Comparison of ENCODE assay signal across 19 mouse cellular contexts in the genomic region with DNA sequence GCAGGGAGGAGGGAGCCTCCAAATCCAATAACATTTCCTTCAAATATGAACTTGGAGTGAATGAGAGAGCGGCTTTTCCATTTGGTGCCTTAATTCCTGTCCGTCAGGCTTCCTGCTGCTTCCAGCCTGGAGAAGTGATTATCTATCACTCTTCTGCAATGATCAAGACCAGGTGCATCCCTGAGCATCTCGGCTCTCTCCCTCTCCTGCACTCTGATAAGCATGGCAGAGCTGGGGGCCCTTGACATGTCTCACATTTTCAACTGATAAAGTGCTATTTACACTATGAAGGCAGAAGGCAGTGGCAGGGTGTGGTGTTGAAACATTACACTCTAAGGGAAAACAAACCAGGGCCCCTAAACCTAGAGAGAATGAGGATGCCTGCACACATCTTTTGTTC.
DNase-seq lines count a peak whose midpoint lies in the region; ATAC-seq and TF ChIP-seq lines count a peak whose summit lies in the region.
"Had no signal": no experiment of that assay in that cellular context is flagged by ENCODE, and none has a peak within 500 bp of the region (broad histone marks: within the 10 kb centered on the region; RNA-seq: fewer than 3 reads in every experiment).

No protein-coding gene starts in this region.

- no peak overlapping the region for H3K4me3 ChIP-seq in forebrain, embryonic 12.5 days (replicated peaks)
- no peak overlapping the region for H3K4me3 ChIP-seq in forebrain, embryonic 15.5 days
- H3K4me3 ChIP-seq in hindbrain, embryonic 13.5 days = no peak overlapping the region
- no peak overlapping the region for H3K4me3 ChIP-seq in hindbrain, postnatal 0 days (ENCODE audit: low read length)
- no peak overlapping the region for H3K4me3 ChIP-seq in neural tube, embryonic 14.5 days (ENCODE audit: low read depth, low read length)
- H3K4me3 ChIP-seq: gastrocnemius, adult 2 months; intestine, embryonic 15.5 days; limb, embryonic 15.5 days had no signal

- no peak for TF ChIP-seq CTCF in hindbrain, postnatal 0 days (IDR thresholded peaks at IDR 0.05; ENCODE audit: low read depth)

- no peak overlapping the region for H3K4me2 ChIP-seq in forebrain, embryonic 12.5 days
- H3K4me2 ChIP-seq in forebrain, embryonic 15.5 days (replicated peaks) = no peak overlapping the region
- no peak overlapping the region for H3K4me2 ChIP-seq in hindbrain, embryonic 13.5 days
- no peak overlapping the region for H3K4me2 ChIP-seq in hindbrain, postnatal 0 days (ENCODE audit: low read depth, low read length)
- H3K4me2 ChIP-seq in neural tube, embryonic 14.5 days (ENCODE audit: low read depth, low read length) = no peak overlapping the region
- H3K4me2 ChIP-seq: intestine, embryonic 15.5 days; limb, embryonic 15.5 days; lung, embryonic 14.5 days had no signal

- no peak overlapping the region for H3K27ac ChIP-seq in forebrain, embryonic 12.5 days
- no peak overlapping the region for H3K27ac ChIP-seq in forebrain, embryonic 15.5 days (replicated peaks)
- peak overlapping the region; percentile 66; the same call in 1 of the 2 replicates for H3K27ac ChIP-seq in hindbrain, embryonic 13.5 days
- no peak overlapping the region for H3K27ac ChIP-seq in hindbrain, postnatal 0 days
- H3K27ac ChIP-seq in neural tube, embryonic 14.5 days (ENCODE audit: low read depth, low read length) = peak overlapping the region; percentile 22; the same call in 1 of the 2 replicates
- H3K27ac ChIP-seq: gastrocnemius, adult 2 months; intestine, embryonic 15.5 days; limb, embryonic 15.5 days; liver, embryonic 14.5 days had no signal

- 0 out of 2 replicates have a peak, but pooled peaks have one; percentile 41 for ATAC-seq in forebrain, embryonic 12.5 days (ENCODE audit: low FRiP score)
- no peak for ATAC-seq in forebrain, embryonic 15.5 days (replicated peaks)
- no peak for ATAC-seq in hindbrain, embryonic 13.5 days (ENCODE audit: low FRiP score)
- no peak for ATAC-seq in hindbrain, postnatal 0 days
- no peak for ATAC-seq in neural tube, embryonic 14.5 days (ENCODE audit: low read depth)
- ATAC-seq: intestine, embryonic 15.5 days had no signal

- DNase-seq in hindbrain, postnatal 0 days (ENCODE audit: low spot score) = no peak
- no peak for DNase-seq in neural tube, embryonic 10.5 days (ENCODE audit: extremely low spot score, low spot score)
- DNase-seq in thymus, postnatal 14 days = no peak
- DNase-seq: adrenal gland, postnatal 25 days; cerebellum, adult 11-12 months; cerebellum, postnatal 14 days; gastrocnemius, adult 2 months; heart, postnatal 4 days; kidney, adult 8-10 months; kidney, postnatal 10 days; left cerebral cortex, postnatal 4 days; lung, embryonic 14.5 days had no signal

- 68% methylated on average over 3 of the region's 3 CpGs for WGBS in forebrain, embryonic 12.5 days
- 64% methylated on average over 3 of the region's 3 CpGs for WGBS in forebrain, embryonic 15.5 days
- 52% methylated on average over 3 of the region's 3 CpGs for WGBS in hindbrain, embryonic 13.5 days
- 50% methylated on average over 3 of the region's 3 CpGs for WGBS in hindbrain, postnatal 0 days
- WGBS in neural tube, embryonic 14.5 days = 48% methylated on average over 3 of the region's 3 CpGs

- no peaks in the 10 kb centered on the region for H3K36me3 ChIP-seq in forebrain, embryonic 12.5 days (replicated peaks)
- no peaks in the 10 kb centered on the region for H3K36me3 ChIP-seq in forebrain, embryonic 15.5 days
- no peaks in the 10 kb centered on the region for H3K36me3 ChIP-seq in hindbrain, embryonic 13.5 days
- no peaks in the 10 kb centered on the region for H3K36me3 ChIP-seq in hindbrain, postnatal 0 days (ENCODE audit: insufficient read depth, low read length)
- no peaks in the 10 kb centered on the region for H3K36me3 ChIP-seq in neural tube, embryonic 14.5 days (ENCODE audit: control insufficient read depth, insufficient read depth, low read length)
- H3K36me3 ChIP-seq: intestine, embryonic 15.5 days; limb, embryonic 15.5 days had no signal

- H3K9ac ChIP-seq in forebrain, embryonic 12.5 days = no peak overlapping the region
- H3K9ac ChIP-seq in forebrain, embryonic 15.5 days (replicated peaks) = no peak overlapping the region
- no peak overlapping the region for H3K9ac ChIP-seq in hindbrain, embryonic 13.5 days
- no peak overlapping the region for H3K9ac ChIP-seq in hindbrain, postnatal 0 days (replicated peaks; ENCODE audit: low read length)
- no peak overlapping the region for H3K9ac ChIP-seq in neural tube, embryonic 14.5 days (replicated peaks; ENCODE audit: low read depth, low read length)
- H3K9ac ChIP-seq: intestine, embryonic 15.5 days; limb, embryonic 15.5 days; liver, embryonic 14.5 days; lung, embryonic 14.5 days had no signal

- no peaks in the 10 kb centered on the region for H3K9me3 ChIP-seq in forebrain, embryonic 12.5 days
- H3K9me3 ChIP-seq in forebrain, embryonic 15.5 days = no peaks in the 10 kb centered on the region
- H3K9me3 ChIP-seq in hindbrain, embryonic 13.5 days = no peaks in the 10 kb centered on the region
- H3K9me3 ChIP-seq in hindbrain, postnatal 0 days (ENCODE audit: low read length) = no peaks in the 10 kb centered on the region
- H3K9me3 ChIP-seq in neural tube, embryonic 14.5 days (ENCODE audit: control insufficient read depth, low read length) = no peaks in the 10 kb centered on the region
- H3K9me3 ChIP-seq: intestine, embryonic 15.5 days; limb, embryonic 15.5 days had no signal

- H3K4me1 ChIP-seq in forebrain, embryonic 12.5 days = peaks cover 8% of the 10 kb centered on the region
- peaks cover 15% of the 10 kb centered on the region for H3K4me1 ChIP-seq in forebrain, embryonic 15.5 days
- H3K4me1 ChIP-seq in hindbrain, embryonic 13.5 days (replicated peaks) = peaks cover 25% of the 10 kb centered on the region
- peaks cover 6% of the 10 kb centered on the region for H3K4me1 ChIP-seq in hindbrain, postnatal 0 days (ENCODE audit: insufficient read depth, low read length)
- 0 out of 2 replicates have a peak, but pooled peaks cover 5% of the 10 kb centered on the region for H3K4me1 ChIP-seq in neural tube, embryonic 14.5 days (ENCODE audit: control insufficient read depth, insufficient read depth, low read length)
- H3K4me1 ChIP-seq: intestine, embryonic 15.5 days; limb, embryonic 15.5 days had no signal

- no peaks in the 10 kb centered on the region for H3K27me3 ChIP-seq in forebrain, embryonic 12.5 days
- H3K27me3 ChIP-seq in forebrain, embryonic 15.5 days = no peaks in the 10 kb centered on the region
- H3K27me3 ChIP-seq in hindbrain, embryonic 13.5 days = no peaks in the 10 kb centered on the region
- no peaks in the 10 kb centered on the region for H3K27me3 ChIP-seq in hindbrain, postnatal 0 days (ENCODE audit: insufficient read depth, low read length)
- H3K27me3 ChIP-seq in neural tube, embryonic 14.5 days (ENCODE audit: control insufficient read depth, insufficient read depth, low read length) = no peaks in the 10 kb centered on the region
- H3K27me3 ChIP-seq: intestine, embryonic 15.5 days; limb, embryonic 15.5 days had no signal

Comparison
In these comparisons a context has a peak if more than half of its experiments do, and no peak if none do; other contexts are left out.
1. H3K27ac ChIP-seq: peak in hindbrain, embryonic 13.5 days (single experiment) and neural tube, embryonic 14.5 days (single experiment); none in forebrain, embryonic 12.5 days (single experiment), forebrain, embryonic 15.5 days (single experiment) and hindbrain, postnatal 0 days (single experiment).